Comparison of ENCODE assay signal across 26 mouse cellular contexts in genomic region chr2:160724536-160724935, GRCm38 (mm10).
"Had no signal": no experiment of that assay in that cellular context is flagged by ENCODE, and none has a peak within 500 bp of the region (broad histone marks: within the 10 kb centered on the region; RNA-seq: fewer than 3 reads in every experiment).

No protein-coding gene starts in this region.

- H3K9me3 ChIP-seq: heart, embryonic 13.5 days; heart, embryonic 15.5 days; hindbrain, embryonic 10.5 days; hindbrain, embryonic 12.5 days; intestine, embryonic 15.5 days; limb, embryonic 12.5 days; liver, embryonic 13.5 days had no signal

- H3K9ac ChIP-seq: heart, embryonic 13.5 days; heart, embryonic 15.5 days; hindbrain, embryonic 12.5 days; hindbrain, embryonic 14.5 days; intestine, embryonic 15.5 days; limb, embryonic 12.5 days; liver, embryonic 13.5 days had no signal

- ATAC-seq: hindbrain, embryonic 16.5 days; inflammation-experienced regulatory T-cells, adult 6 months; intestine, embryonic 15.5 days; intestine, postnatal 0 days had no signal

- H3K4me3 ChIP-seq: heart, adult 2 months; heart, embryonic 13.5 days; heart, embryonic 15.5 days; hindbrain, embryonic 10.5 days; hindbrain, embryonic 12.5 days; intestine, embryonic 15.5 days; limb, embryonic 12.5 days; liver, embryonic 13.5 days had no signal

- H3K4me2 ChIP-seq: heart, embryonic 11.5 days; heart, embryonic 13.5 days; heart, embryonic 15.5 days; hindbrain, embryonic 12.5 days; hindbrain, embryonic 14.5 days; intestine, embryonic 15.5 days; limb, embryonic 12.5 days; liver, embryonic 11.5 days; liver, embryonic 13.5 days had no signal

- H3K27me3 ChIP-seq: heart, embryonic 13.5 days; heart, embryonic 15.5 days; hindbrain, embryonic 12.5 days; intestine, embryonic 15.5 days; limb, embryonic 12.5 days; liver, embryonic 13.5 days had no signal

- H3K4me1 ChIP-seq: hindbrain, embryonic 10.5 days; hindbrain, embryonic 12.5 days; intestine, embryonic 15.5 days; limb, embryonic 12.5 days; liver, embryonic 13.5 days had no signal

- DNase-seq: gastrocnemius, postnatal 10 days; gastrocnemius, postnatal 25 days; heart, adult 2 months; heart, postnatal 4 days; kidney, adult 18-20 months; kidney, adult 8-10 months; kidney, postnatal 10 days; kidney, postnatal 25 days; kidney, postnatal 4 days; layer of hippocampus, adult 9-11 months; layer of hippocampus, postnatal 36 days; left cerebral cortex, postnatal 4 days; liver; liver, embryonic 13.5 days had no signal

- H3K27ac ChIP-seq: heart, adult 2 months; heart, embryonic 13.5 days; heart, embryonic 15.5 days; hindbrain, embryonic 10.5 days; hindbrain, embryonic 12.5 days; hindbrain, embryonic 14.5 days; intestine, embryonic 15.5 days; limb, embryonic 12.5 days; liver, embryonic 13.5 days had no signal
